Mouse (Mus musculus) midbrain, embryonic 15.5 days (tissue): ENCODE measurements at regions not wholly inside any gene's neighbourhood (a gene's known extent, or its start where the extent isn't known, plus 50 kb on each side); places are given as distances from the start of the nearest gene placed in this dataset.
"Not testable (repeated sequence)": the region's sequence is repeated elsewhere in the genome, so short reads cannot be mapped to it uniquely, and the experiment has no call there.

ENCODE experiments used
- ATAC-seq: fragments of 200-750 bp; cut with Nextera tagmentation; replicated peaks from 2 replicates; pipeline ENCODE4 v1.8.0; 2017; ENCODE audit warnings: moderate TSS enrichment
- H3K27ac ChIP-seq: fragments of 300-500 bp; sonication (generic); 2 replicates; pipeline ENCODE4 v1.5.1; 2015; ENCODE audit warnings: mild to moderate bottlenecking, inconsistent platforms
- H3K27me3 ChIP-seq: fragments of 300-500 bp; sonication (generic); replicated peaks from 2 replicates; pipeline ENCODE4 v1.6.1; 2015; ENCODE audit warnings: inconsistent platforms
- H3K36me3 ChIP-seq: fragments of 300-500 bp; sonication (generic); replicated peaks from 2 replicates; pipeline ENCODE4 v1.6.1; 2015; ENCODE audit warnings: inconsistent platforms
- H3K4me1 ChIP-seq: fragments of 300-500 bp; sonication (generic); 2 replicates; pipeline ENCODE4 v1.6.1; 2015; ENCODE audit warnings: inconsistent platforms
- H3K4me2 ChIP-seq: fragments of 300-500 bp; sonication (generic); 2 replicates; pipeline ENCODE4 v1.6.1; 2015; ENCODE audit warnings: inconsistent platforms, mild to moderate bottlenecking, moderate library complexity
- H3K4me3 ChIP-seq: fragments of 300-500 bp; sonication (generic); 2 replicates; pipeline ENCODE4 v1.5.1; 2015; ENCODE audit warnings: mild to moderate bottlenecking, inconsistent platforms
- H3K9ac ChIP-seq: fragments of 300-500 bp; sonication (generic); 2 replicates; pipeline ENCODE4 v1.6.1; 2015; ENCODE audit warnings: mild to moderate bottlenecking, inconsistent platforms
- H3K9me3 ChIP-seq: fragments of 300-500 bp; sonication (generic); 2 replicates; pipeline ENCODE4 v1.6.1; 2016; ENCODE audit warnings: inconsistent platforms
- WGBS: fragments of 180-500 bp; shearing (Covaris S2); methylation state at CpG from one replicate; pipeline ENCODE4 v1.1.7; 2015; ENCODE audit warnings: mixed read lengths; 5-methylcytosine and 5-hydroxymethylcytosine counted together

GRCm38 (mm10) chr13:85035903-85036302 lies 153.3 kb upstream of the Ccnh start:
- H3K36me3 ChIP-seq: no peaks in the 10 kb centered on the region
- no peaks in the 10 kb centered on the region for H3K4me1 ChIP-seq
- H3K9ac ChIP-seq: no peak overlapping the region
- ATAC-seq: no peak
- H3K4me3 ChIP-seq: no peak overlapping the region
- no peak overlapping the region for H3K4me2 ChIP-seq
- no peaks in the 10 kb centered on the region for H3K9me3 ChIP-seq
- WGBS: 64% methylated on average over 2 of the region's 2 CpGs
- H3K27ac ChIP-seq: no peak overlapping the region
- H3K27me3 ChIP-seq: no peaks in the 10 kb centered on the region

- H3K9me3 ChIP-seq: no peaks in the 10 kb centered on the region
- ATAC-seq: no peak
- no peak overlapping the region for H3K4me2 ChIP-seq
- H3K4me1 ChIP-seq: no peaks in the 10 kb centered on the region
- H3K9ac ChIP-seq: no peak overlapping the region
- no peak overlapping the region for H3K4me3 ChIP-seq
- 62% methylated on average over 1 of the region's 1 CpGs for WGBS
- no peak overlapping the region for H3K27ac ChIP-seq
- no peaks in the 10 kb centered on the region for H3K27me3 ChIP-seq
- no peaks in the 10 kb centered on the region for H3K36me3 ChIP-seq
Measured at GRCm38 (mm10) chr13:85036830-85037229, 152.4 kb upstream of the Ccnh start.

- Histone ChIP-seq H3K27me3 (no peaks in the 10 kb centered on the region), H3K9ac (no peak overlapping the region), H3K4me2 (peak overlapping the region; percentile 15; the same call in 1 of the 2 replicates), H3K4me1 (peaks cover 9% of the 10 kb centered on the region; the same call in 1 of the 2 replicates), H3K9me3 (no peaks in the 10 kb centered on the region), H3K4me3 (no peak overlapping the region), H3K27ac (peak overlapping the region; percentile 82), H3K36me3 (no peaks in the 10 kb centered on the region)
- peak; percentile 89 for ATAC-seq
- 12% methylated on average over 6 of the region's 6 CpGs for WGBS
Measured at GRCm38 (mm10) chr13:85066585-85067550, 122.3 kb upstream of the Ccnh start.

DNA sequence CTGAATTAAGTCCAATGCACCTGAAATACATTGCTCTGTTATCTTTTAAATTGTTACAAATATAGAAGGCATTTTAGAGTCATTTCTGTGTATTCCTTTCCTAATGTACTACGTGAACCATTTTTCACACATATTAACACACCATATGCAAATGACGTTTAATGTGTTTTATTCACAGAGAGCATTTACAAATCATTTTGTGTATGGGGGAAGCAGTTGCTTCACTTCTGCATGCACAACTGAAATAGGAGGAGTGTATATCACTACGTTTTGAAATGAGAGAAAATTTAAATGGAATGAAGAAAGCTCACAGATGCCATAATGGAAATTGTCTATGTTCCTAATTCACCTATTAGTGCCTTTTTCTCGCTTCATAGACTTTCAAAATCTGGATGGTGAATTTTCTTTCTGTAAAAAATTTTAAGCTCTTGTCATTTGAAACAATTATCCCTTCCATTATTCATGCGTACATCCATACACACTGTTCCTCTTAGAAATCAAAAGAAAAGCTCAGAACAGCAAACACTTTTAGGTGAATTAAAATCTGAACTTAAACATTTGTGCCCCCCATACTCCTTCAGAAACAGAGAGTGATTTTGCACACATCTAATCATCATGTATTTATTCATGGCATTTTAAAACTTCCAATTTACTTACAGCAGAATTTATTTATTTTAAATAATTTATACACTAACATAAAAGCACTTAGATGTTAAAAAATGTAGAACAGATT lies 121.5 kb upstream of the Ccnh start:
- no peaks in the 10 kb centered on the region for H3K27me3 ChIP-seq
- peak; percentile 43 for ATAC-seq
- H3K27ac ChIP-seq: peak overlapping the region; percentile 82
- peaks cover 9% of the 10 kb centered on the region; the same call in 1 of the 2 replicates for H3K4me1 ChIP-seq
- no peaks in the 10 kb centered on the region for H3K9me3 ChIP-seq
- WGBS: 34% methylated on average over 5 of the region's 5 CpGs
- no peak overlapping the region for H3K4me3 ChIP-seq
- no peak overlapping the region for H3K9ac ChIP-seq
- no peaks in the 10 kb centered on the region for H3K36me3 ChIP-seq
- peak overlapping the region; percentile 15; the same call in 1 of the 2 replicates for H3K4me2 ChIP-seq

DNA sequence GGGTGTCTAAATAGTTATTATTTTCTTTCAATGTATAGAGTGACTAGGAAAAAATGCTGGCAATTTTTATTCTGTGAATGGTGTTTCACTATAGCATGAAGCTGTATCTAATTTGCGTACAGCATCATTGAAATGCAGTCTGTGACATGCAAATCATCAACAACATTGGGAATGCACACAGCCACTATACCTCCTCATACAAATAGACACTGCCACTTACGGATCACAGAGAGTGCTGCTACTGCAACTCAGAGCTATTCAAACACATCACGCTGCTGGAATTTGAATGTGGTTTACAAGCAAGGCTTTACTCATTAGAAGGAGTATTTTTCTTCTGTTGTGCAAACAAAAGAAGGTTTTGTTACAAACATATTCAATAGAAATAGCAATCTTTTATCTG lies 120.8 kb upstream of the Ccnh start:
- Histone ChIP-seq H3K4me1 (peaks cover 9% of the 10 kb centered on the region; the same call in 1 of the 2 replicates), H3K36me3 (no peaks in the 10 kb centered on the region), H3K27ac (peak overlapping the region; percentile 68; the same call in 1 of the 2 replicates), H3K9me3 (no peaks in the 10 kb centered on the region), H3K27me3 (no peaks in the 10 kb centered on the region), H3K9ac (no peak overlapping the region), H3K4me3 (no peak overlapping the region), H3K4me2 (no peak overlapping the region)
- 18% methylated on average over 3 of the region's 3 CpGs for WGBS
- peak; percentile 88 for ATAC-seq

DNA sequence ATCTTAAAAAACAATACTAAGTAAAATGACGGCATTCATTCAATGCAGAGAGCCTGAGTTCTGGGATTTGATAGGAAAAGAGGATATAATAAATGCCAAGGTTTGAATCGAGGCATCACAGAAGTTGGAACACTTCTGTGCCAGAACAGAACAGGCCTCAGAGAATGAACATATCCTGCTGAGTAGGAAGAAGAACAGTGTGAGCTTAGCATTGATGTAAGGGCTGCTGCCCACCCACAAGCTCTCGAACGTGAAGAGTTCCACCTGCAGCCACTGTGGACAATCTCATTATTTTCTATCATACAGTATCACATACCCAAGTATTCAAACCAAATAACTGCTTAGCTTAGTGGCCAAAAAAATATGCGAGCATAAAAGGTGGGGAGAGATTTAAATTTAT lies 105.9 kb upstream of the Ccnh start:
- 73% methylated on average over 5 of the region's 5 CpGs for WGBS
- H3K4me1 ChIP-seq: no peaks in the 10 kb centered on the region
- H3K9me3 ChIP-seq: no peaks in the 10 kb centered on the region
- H3K36me3 ChIP-seq: no peaks in the 10 kb centered on the region
- no peak overlapping the region for H3K27ac ChIP-seq
- H3K27me3 ChIP-seq: no peaks in the 10 kb centered on the region
- H3K4me3 ChIP-seq: no peak overlapping the region
- no peak overlapping the region for H3K9ac ChIP-seq
- ATAC-seq: no peak
- no peak overlapping the region for H3K4me2 ChIP-seq

GRCm38 (mm10) chr13:85083742-85084141 lies 105.5 kb upstream of the Ccnh start:
- Histone ChIP-seq H3K27me3 (no peaks in the 10 kb centered on the region), H3K36me3 (no peaks in the 10 kb centered on the region), H3K9ac (no peak overlapping the region), H3K4me2 (no peak overlapping the region), H3K4me1 (no peaks in the 10 kb centered on the region), H3K9me3 (no peaks in the 10 kb centered on the region), H3K27ac (no peak overlapping the region), H3K4me3 (no peak overlapping the region)
- ATAC-seq: no peak

DNA sequence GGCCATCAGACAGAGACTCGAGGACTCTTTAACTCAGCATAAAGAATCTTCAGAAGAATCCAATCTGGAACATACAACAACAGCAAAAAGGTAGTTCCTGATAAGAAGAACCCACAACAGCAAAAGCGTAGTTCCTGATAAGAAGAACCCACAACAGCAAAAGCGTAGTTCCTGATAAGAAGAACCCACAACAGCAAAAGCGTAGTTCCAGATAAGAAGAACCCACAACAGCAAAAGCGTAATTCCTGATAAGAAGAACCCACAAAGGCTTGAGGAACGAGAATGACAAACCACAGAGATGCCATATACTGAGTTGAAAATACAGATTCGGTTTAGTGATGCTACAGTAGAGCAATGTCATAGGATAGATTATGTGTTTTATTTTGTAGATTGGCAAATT lies 93.0 kb upstream of the Ccnh start:
- Histone ChIP-seq H3K4me2 (no peak overlapping the region), H3K4me1 (no peaks in the 10 kb centered on the region), H3K27ac (no peak overlapping the region), H3K36me3 (no peaks in the 10 kb centered on the region), H3K4me3 (no peak overlapping the region), H3K9ac (no peak overlapping the region), H3K27me3 (no peaks in the 10 kb centered on the region), H3K9me3 (no peaks in the 10 kb centered on the region)
- WGBS: 92% methylated on average over 7 of the region's 7 CpGs
- no peak for ATAC-seq

GRCm38 (mm10) chr13:85123309-85123708 lies 65.9 kb upstream of the Ccnh start:
- Histone ChIP-seq H3K9me3 (no peaks in the 10 kb centered on the region), H3K4me1 (peaks cover 7% of the 10 kb centered on the region; the same call in 1 of the 2 replicates), H3K9ac (no peak overlapping the region), H3K27me3 (no peaks in the 10 kb centered on the region), H3K27ac (peak overlapping the region; percentile 58), H3K36me3 (no peaks in the 10 kb centered on the region), H3K4me2 (no peak overlapping the region), H3K4me3 (no peak overlapping the region)
- 37% methylated on average over 2 of the region's 2 CpGs for WGBS
- peak; percentile 83 for ATAC-seq

DNA sequence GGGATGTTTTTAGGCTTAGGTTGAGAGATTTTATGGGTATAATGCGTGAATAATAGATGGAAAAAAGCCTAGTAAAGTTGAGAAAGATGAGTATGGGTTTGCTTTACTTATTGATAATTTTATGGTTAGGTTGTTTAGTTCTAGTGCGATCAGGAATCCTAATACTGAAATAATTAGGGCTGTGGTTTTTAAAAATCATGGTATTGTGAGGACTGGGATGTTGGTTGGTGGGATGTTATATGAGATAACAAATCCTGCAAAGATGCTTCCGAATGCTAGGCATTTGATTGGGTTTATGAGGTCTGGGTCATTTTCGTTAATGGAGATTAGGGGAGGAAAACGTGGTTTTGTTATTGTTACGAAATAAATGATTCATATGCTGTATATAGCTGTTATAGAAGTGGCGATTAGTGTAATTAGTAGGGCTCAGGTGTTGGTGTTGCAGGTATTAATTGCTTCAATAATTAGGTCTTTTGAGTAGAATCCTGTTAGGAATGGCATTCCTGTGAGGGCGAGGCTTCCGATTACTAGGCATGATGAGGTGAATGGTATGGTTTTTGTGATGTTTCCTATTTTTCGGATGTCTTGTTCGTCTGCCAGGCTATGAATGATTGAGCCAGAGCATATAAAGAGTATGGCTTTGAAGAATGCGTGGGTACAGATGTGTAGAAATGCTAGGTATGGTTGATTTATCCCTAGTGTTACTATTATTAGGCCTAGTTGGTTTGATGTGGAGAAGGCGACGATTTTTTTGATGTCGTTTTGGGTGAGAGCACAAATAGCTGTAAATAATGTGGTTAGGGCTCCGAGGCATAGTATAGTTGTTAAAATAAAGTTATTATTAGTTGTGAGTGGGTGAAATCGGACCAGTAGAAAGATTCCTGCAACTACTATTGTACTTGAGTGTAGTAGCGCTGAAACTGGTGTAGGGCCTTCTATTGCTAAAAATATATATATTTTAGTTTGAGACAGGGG lies 62.3 kb upstream of the Ccnh start:
- H3K4me2 ChIP-seq, H3K27me3 ChIP-seq, H3K9ac ChIP-seq, H3K4me1 ChIP-seq, H3K36me3 ChIP-seq, H3K9me3 ChIP-seq, H3K4me3 ChIP-seq, H3K27ac ChIP-seq: not testable (repeated sequence)
- 87% methylated on average over 18 of the region's 18 CpGs for WGBS
- ATAC-seq: peak; percentile 100

GRCm38 (mm10) chr13:85127548-85127925 lies 61.7 kb upstream of the Ccnh start:
- H3K4me3 ChIP-seq: no peak overlapping the region
- H3K4me1 ChIP-seq: peaks cover 7% of the 10 kb centered on the region; the same call in 1 of the 2 replicates
- no peak overlapping the region for H3K4me2 ChIP-seq
- 91% methylated on average over 1 of the region's 1 CpGs for WGBS
- H3K27ac ChIP-seq: no peak overlapping the region
- H3K9ac ChIP-seq: no peak overlapping the region
- ATAC-seq: no peak
- H3K9me3 ChIP-seq: no peaks in the 10 kb centered on the region
- H3K36me3 ChIP-seq: no peaks in the 10 kb centered on the region
- H3K27me3 ChIP-seq: no peaks in the 10 kb centered on the region
